Mouse (Mus musculus) layer of hippocampus, adult 18-20 months (tissue): ENCODE measurements at regions not wholly inside any gene's neighbourhood (a gene's known extent, or its start where the extent isn't known, plus 50 kb on each side); places are given as distances from the start of the nearest gene placed in this dataset.

Source experiments
- DNase-seq, 2 experiments: peaks; one replicate each; pipeline ENCODE4 v3.0.0; 2022; ENCODE audit warnings: low spot score in 2 of 2

DNA sequence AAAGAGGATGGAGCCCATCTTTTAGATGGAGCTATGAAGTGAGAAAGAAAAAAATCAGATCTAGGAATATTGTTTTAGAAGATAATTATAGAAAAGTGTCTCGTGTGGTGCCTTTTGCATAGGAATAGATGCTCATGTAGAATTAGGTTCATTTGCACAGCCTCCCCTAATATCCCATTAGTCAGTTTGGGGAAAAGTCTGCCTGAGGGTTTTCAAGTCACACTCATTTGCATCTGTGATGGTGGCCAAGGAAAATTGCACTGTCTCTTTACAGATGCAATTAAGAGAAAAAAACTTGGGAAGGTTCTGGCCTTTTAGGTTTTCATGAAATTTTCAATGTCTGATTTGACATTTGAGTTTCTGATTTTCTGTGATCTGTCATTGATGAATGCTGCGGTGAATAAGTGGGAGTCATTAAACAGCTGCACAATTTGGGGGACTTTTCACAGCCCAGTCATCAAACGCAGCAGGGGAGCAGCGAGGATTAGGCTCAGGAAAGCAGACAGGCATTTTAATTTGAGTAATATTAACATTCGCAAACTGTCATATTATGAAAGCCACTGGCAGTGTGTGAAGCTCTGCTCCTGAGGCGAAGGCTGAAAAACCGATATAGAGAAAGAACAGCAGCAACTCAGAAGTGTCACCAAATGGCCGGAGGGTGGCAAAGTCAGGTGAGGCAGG is 281.5 kb upstream of the Cxadr start:
- DNase-seq = peak in 1 of 2 experiments; percentile 1

- no peak for DNase-seq
Observed at GRCm38 (mm10) chr16:78015401-78015800, 285.9 kb upstream of the Cxadr start.

DNA sequence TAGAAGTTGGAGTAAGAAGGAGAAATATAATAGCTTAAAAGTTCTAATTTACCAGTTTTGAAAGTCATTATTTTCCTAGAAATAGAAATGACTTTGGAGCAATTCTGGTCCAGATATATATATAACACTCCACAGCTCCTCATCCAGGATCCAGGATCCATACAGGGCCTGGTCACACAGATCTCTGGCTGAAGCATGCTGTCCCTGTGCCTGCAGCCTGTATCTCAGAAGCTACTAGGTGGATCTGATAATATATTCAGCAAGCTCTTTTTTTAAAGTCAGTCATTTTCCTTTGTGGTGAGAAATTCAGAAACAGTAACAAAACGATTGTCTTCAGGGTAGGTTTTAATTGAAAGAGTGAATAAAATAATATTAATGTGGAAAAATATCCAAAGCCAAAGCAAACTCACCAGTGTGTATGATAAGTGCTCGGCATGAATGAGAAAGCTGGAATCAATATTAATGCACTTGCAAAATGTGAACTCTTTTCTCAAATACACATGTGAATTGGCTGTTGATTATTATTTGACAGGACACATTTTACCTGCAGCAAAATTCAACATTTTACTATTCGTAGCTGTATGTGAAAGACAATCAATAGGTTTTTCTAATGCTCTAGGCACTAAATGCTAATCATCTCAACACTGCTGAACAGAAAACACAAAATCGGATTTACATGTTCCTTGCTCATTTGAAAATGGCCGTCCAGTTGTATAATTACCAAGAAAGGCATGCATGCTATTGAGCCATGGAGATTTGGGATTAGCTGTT is 288.1 kb upstream of the Cxadr start:
- DNase-seq = no peak

DNA sequence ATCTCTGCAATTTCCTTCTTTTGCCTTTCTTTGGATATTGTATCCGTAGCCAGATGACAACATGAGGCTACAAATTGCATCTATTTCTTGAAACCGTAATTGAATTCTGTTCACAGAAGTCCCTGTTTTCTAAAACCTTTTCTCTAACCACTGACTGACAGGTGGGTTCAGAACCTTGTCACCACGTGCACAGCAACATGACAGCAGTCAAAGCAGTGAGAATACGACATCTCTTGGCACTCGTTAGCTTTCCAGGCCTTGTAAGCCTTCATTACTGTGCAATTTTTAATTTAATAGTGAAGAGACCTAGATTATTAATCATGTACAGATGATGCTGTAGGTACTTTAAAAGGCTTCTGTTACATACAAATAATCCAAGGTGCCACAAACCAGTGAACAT is 297.3 kb upstream of the Cxadr start:
- DNase-seq = no peak

DNA sequence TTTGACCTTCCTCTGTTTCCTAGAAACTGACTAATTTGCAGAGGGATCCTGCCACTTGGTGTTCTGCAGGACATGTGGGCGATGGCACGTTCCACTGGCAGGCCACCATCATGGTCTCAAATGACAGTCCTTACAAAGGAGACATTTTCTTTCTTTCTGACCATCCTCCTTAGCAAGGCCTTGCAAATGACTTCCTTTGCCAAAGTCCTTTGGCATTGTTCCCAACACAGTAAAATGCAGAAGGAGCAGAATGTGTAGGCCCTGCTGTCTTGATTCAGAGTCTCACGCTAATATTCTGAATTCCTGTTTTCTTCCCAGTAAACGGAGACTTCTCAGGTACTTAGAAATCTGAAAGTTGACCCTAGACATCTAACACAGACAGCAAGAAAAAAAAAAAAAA is 308.3 kb upstream of the Cxadr start:
- DNase-seq = no peak

DNA sequence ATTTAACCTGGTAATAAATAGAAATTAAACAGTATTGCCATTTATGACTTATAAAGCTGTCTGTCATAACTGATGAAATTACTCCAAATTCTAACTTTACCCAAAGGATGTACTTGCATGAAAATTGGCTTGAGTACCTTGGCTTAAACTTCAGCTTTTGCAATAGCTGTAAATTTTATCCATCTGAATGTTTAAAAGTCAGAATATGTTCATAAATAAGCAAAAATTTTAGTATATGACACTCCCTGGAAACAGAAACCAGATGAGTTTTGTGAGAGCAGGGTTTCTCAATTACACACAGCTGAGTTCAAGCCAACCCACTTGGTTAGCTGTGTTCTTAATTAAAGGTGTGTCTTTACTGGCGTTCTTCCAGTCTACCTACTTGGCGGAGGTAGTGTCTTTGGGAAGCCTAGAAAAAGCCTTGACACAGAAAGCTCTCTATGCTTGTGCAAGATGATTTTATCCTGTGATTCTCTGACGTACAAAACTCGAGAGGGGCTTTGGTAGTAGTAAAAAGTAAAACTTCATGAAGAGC is 311.4 kb upstream of the Cxadr start:
- no peak for DNase-seq

GRCm38 (mm10) chr16:77989139-77989538 is 312.1 kb upstream of the Cxadr start:
- DNase-seq = no peak

- DNase-seq = peak in 1 of 2 experiments; percentile 30
Observed at GRCm38 (mm10) chr16:77986884-77987529, 314.3 kb upstream of the Cxadr start.

- no peak for DNase-seq
Observed at GRCm38 (mm10) chr16:77948785-77949184, 346.9 kb upstream of the Gm11146 start.

DNA sequence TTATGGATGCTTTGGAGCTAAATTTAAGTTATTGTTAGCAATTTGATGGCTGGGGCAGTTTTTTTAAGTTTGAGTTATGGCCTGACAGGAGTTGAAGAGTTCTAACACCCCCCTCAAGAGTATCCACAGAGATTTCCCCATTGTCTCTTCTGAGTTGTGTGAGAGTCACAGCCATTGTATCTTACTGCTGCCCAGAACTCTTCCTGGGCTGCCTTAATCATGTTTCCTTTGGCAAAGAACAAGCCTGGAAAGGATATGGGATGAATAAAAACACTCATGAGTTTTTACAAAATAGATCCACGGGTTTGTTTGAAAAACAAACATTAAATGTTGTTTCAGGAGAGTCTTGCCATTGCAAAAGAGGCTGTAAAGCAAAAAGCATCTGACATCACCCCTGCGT is 343.5 kb upstream of the Gm11146 start:
- no peak for DNase-seq

DNA sequence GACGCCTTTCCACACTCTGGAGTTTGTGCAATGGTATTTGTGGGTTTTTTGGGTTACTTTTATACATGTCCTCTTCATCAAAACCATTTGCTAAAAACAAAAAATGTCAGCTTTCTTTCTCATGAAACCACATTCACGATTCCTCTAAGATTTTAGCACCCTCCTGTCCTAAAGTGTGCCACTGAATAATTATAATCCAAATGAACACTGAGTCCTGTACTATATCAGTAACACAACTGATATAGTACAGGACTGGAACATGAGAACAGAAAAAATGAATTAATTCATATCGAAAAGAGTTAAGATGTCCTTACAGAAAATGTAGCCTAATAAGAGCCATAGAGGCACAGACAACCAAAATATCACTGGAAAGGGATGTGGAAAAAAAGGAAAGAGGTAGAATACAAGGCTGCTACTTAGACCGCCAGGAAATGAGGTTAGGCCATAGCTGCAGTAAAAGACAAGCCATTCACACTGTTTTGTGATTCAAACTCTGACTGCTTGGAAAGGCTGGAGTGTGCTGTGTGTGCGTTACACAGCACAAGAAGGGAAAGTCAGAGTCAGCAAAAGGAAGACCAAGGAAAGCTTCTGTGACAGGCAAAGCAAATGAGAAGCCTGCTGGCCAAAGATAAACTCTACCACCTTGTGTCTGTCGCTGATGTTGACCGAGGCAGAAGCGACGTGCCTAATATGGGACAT is 329.3 kb upstream of the Gm11146 start:
- no peak for DNase-seq

GRCm38 (mm10) chr16:77914160-77915070 is 312.5 kb upstream of the Gm11146 start:
- DNase-seq = no peak

- DNase-seq = no peak
Observed at GRCm38 (mm10) chr16:77894247-77894646, 292.4 kb upstream of the Gm11146 start.

GRCm38 (mm10) chr16:77893690-77894089 is 291.8 kb upstream of the Gm11146 start:
- DNase-seq = no peak

DNA sequence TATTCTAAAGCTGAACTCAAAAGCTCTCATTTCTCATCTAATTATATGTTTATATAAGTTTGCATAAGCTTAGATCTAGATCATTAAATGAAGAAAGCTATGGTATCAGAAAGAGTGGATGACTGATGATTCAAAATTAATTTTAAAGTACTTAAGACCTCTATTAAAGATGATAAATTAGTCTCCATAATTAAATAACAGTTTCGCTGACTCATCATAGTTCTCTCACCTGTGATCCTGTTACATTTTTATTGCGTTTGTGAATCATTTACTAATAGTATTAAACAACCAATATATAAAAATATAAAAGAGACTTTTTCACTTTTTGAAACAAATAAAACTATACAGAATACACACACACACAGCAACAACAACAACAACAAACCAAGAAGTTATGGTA is 290.8 kb upstream of the Gm11146 start:
- DNase-seq = no peak

DNA sequence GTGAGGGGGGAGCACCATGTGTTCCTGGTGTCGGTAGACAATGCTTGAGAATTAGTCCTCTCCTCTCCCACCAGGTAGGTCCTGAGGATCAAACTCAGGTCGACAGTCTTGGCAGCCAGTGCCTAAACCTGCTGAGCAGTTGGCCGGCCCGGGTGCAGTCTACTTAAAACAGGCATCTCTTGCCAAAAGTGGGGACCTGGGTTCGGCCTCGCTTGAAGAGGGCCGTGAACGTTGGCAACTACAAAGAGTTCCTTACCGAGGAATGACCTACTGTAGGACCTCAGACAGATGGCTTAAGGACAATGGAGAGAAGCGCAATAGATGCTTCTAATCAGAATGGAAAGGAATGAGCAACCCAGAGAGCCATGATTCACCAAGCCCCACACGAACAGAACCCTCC is 287.5 kb upstream of the Gm11146 start:
- DNase-seq = no peak

DNA sequence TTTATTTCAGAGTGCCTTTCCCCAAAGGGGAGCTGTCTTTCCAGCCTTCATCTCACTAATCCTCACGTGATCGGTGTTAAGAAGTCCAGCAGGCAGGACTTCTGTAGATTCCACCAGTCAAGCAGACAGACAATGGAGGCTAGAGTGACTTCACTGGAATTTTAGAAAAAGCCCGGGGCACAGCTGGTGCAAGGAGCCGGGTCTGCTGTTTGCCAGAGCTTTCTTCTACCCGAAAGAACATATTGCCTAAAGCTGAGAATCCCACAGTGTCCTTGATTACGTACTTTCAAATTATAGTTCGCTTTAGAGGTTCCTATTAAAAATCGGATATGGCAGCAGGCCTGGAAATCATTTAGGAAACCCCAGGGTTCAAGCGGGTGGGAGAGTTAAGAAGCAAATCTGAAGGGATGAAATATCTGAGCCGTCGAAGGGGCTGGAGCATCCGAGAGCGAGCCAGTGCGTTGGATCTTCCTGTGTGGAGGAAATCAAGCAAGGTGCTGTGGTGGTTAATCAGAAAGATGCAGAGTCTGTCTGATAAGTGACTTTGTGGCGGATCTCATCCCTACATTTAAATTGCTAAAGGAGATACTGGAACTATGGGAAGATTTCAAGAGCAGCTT is 283.3 kb upstream of the Gm11146 start:
- peak; percentile 2 to 14 for DNase-seq

- DNase-seq = no peak
Observed at GRCm38 (mm10) chr16:77884495-77884894, 282.6 kb upstream of the Gm11146 start.

GRCm38 (mm10) chr16:77877006-77877405 is 275.1 kb upstream of the Gm11146 start:
- no peak for DNase-seq

- DNase-seq = no peak
Observed at GRCm38 (mm10) chr16:77863246-77863645, 261.4 kb upstream of the Gm11146 start.
